Mouse (Mus musculus): Measurements from ENCODE around the gene Gpr137b.
"Not testable (repeated sequence)": the region's sequence is repeated elsewhere in the genome, so short reads cannot be mapped to it uniquely, and the experiment has no call there.

GRCm38 (mm10) chr13:13360045-13360444 is 33.8 kb downstream of the Gpr137b start:
- not testable (repeated sequence) for TF ChIP-seq CTCF (IDR thresholded peaks at IDR 0.05; ENCODE audit: borderline replicate concordance, insufficient read depth, low read depth, low read length); POLR2A (IDR thresholded peaks at IDR 0.05; ENCODE audit: borderline replicate concordance, insufficient read depth, low read length)

Measured in cerebellum, adult 2 months (tissue).